Mouse (Mus musculus) neural tube, embryonic 11.5 days (tissue): ENCODE data around the gene 5730480H06Rik. TPM values are rescaled to one million over a fixed set of nuclear protein-coding genes. Genes with fewer than 3 reads are reported as not detected.

Source experiments
- ATAC-seq: fragments of 200-750 bp; cut with Nextera tagmentation; 2 replicates; pipeline ENCODE4 v1.8.0; 2017; ENCODE audit warnings: moderate number of reproducible peaks, mild to moderate bottlenecking, moderate TSS enrichment, moderate library complexity; ENCODE audit not compliant: insufficient read depth, low FRiP score, low TSS enrichment
- DNase-seq: peaks from one replicate; pipeline ENCODE4 v3.0.0-alpha.2; 2015; ENCODE audit warnings: low spot score
- H3K27ac ChIP-seq: fragments of 300-500 bp; sonication (generic); 2 replicates; pipeline ENCODE4 v1.5.1; 2014; ENCODE audit warnings: low read depth, mild to moderate bottlenecking, low read length
- H3K27me3 ChIP-seq: fragments of 300-500 bp; sonication (generic); 2 replicates; pipeline ENCODE4 v1.6.1; 2014; ENCODE audit warnings: mild to moderate bottlenecking, low read length, mixed read lengths; ENCODE audit not compliant: control insufficient read depth, insufficient read depth
- H3K36me3 ChIP-seq: fragments of 300-500 bp; sonication (generic); 2 replicates; pipeline ENCODE4 v1.6.1; 2014; ENCODE audit warnings: mild to moderate bottlenecking, low read length, moderate library complexity, mixed read lengths; ENCODE audit not compliant: control insufficient read depth, insufficient read depth
- H3K4me1 ChIP-seq: fragments of 300-500 bp; sonication (generic); 2 replicates; pipeline ENCODE4 v1.6.1; 2014; ENCODE audit warnings: low read length, mixed read lengths; ENCODE audit not compliant: control insufficient read depth, insufficient read depth
- H3K4me2 ChIP-seq: fragments of 300-500 bp; sonication (generic); 2 replicates; pipeline ENCODE4 v1.6.1; 2014; ENCODE audit warnings: low read depth, mild to moderate bottlenecking, moderate library complexity
- H3K4me3 ChIP-seq: fragments of 300-500 bp; sonication (generic); 2 replicates; pipeline ENCODE4 v1.5.1; 2014; ENCODE audit warnings: low read depth, low read length
- H3K9ac ChIP-seq: fragments of 300-500 bp; sonication (generic); 2 replicates; pipeline ENCODE4 v1.6.1; 2014; ENCODE audit warnings: mild to moderate bottlenecking, low read length
- H3K9me3 ChIP-seq: fragments of 300-500 bp; sonication (generic); 2 replicates; pipeline ENCODE4 v1.6.1; 2016; ENCODE audit warnings: low read length; ENCODE audit not compliant: control insufficient read depth
- WGBS: fragments of 180-500 bp; shearing (Covaris S2); extraction: QIAGEN DNeasy Blood & Tissue Kit; methylation state at CpG from one replicate; pipeline ENCODE4 v1.1.7; 2014; 5-methylcytosine and 5-hydroxymethylcytosine counted together
- polyA plus RNA-seq: library from polyadenylated mRNA; unstranded; fragments of >200 nt; fragmentation: Nextera tagmentation; extraction: Ambion mirVana; gene quantifications from 2 replicates; pipeline ENCODE4 v1.2.1, GENCODE M21; 2014

5730480H06Rik gene
- polyA plus RNA-seq, 1 experiment from 2014 or later = 25.1 TPM

- DNase-seq (peak; percentile 13), ATAC-seq (peak; percentile 58; the same call in 1 of the 2 replicates)
- no peaks in the 10 kb centered on the region for H3K9me3 ChIP-seq
- no peaks in the 10 kb centered on the region for H3K27me3 ChIP-seq
- H3K4me2 ChIP-seq = no peak overlapping the region
- no peak overlapping the region for H3K27ac ChIP-seq
- H3K36me3 ChIP-seq = no peaks in the 10 kb centered on the region
- H3K9ac ChIP-seq = no peak overlapping the region
- H3K4me3 ChIP-seq = no peak overlapping the region
- WGBS = 11% methylated on average over 9 of the region's 9 CpGs
- no peaks in the 10 kb centered on the region for H3K4me1 ChIP-seq
These were observed 6.2 kb downstream of the 5730480H06Rik start for GRCm38 (mm10) chr5:48333884-48334513.

GRCm38 (mm10) chr5:48340808-48341433, 13.2 kb downstream of the 5730480H06Rik start:
- Histone ChIP-seq H3K4me3 (no peak overlapping the region), H3K4me2 (no peak overlapping the region), H3K9me3 (no peaks in the 10 kb centered on the region), H3K27me3 (no peaks in the 10 kb centered on the region), H3K27ac (no peak overlapping the region), H3K9ac (no peak overlapping the region), H3K36me3 (no peaks in the 10 kb centered on the region), H3K4me1 (no peaks in the 10 kb centered on the region)
- 42% methylated on average over 7 of the region's 7 CpGs for WGBS
- no peak for DNase-seq
- ATAC-seq = no peak

- Histone ChIP-seq H3K9me3 (no peaks in the 10 kb centered on the region), H3K4me3 (no peak overlapping the region), H3K4me2 (no peak overlapping the region), H3K36me3 (no peaks in the 10 kb centered on the region), H3K27ac (no peak overlapping the region), H3K4me1 (no peaks in the 10 kb centered on the region), H3K27me3 (no peaks in the 10 kb centered on the region), H3K9ac (no peak overlapping the region)
- 56% methylated on average over 5 of the region's 5 CpGs for WGBS
- ATAC-seq (0 out of 2 replicates have a peak, but pooled peaks have one; percentile 68), DNase-seq (no peak)
These were observed 17.6 kb downstream of the 5730480H06Rik start for GRCm38 (mm10) chr5:48345095-48345982.

- no peak overlapping the region for H3K4me3 ChIP-seq
- H3K27me3 ChIP-seq = no peaks in the 10 kb centered on the region
- no peak overlapping the region for H3K4me2 ChIP-seq
- ATAC-seq (0 out of 2 replicates have a peak, but pooled peaks have one; percentile 31), DNase-seq (no peak)
- H3K27ac ChIP-seq = no peak overlapping the region
- no peaks in the 10 kb centered on the region for H3K36me3 ChIP-seq
- no peaks in the 10 kb centered on the region for H3K9me3 ChIP-seq
- H3K9ac ChIP-seq = no peak overlapping the region
- no peaks in the 10 kb centered on the region for H3K4me1 ChIP-seq
- 94% methylated on average over 2 of the region's 2 CpGs for WGBS
These were observed 18.4 kb downstream of the 5730480H06Rik start for GRCm38 (mm10) chr5:48345983-48346648.

GRCm38 (mm10) chr5:48349309-48349708, 21.6 kb downstream of the 5730480H06Rik start:
- H3K36me3 ChIP-seq = no peaks in the 10 kb centered on the region
- H3K27me3 ChIP-seq = no peaks in the 10 kb centered on the region
- H3K4me1 ChIP-seq = no peaks in the 10 kb centered on the region
- 78% methylated on average over 1 of the region's 1 CpGs for WGBS
- no peak for DNase-seq
- H3K27ac ChIP-seq = no peak overlapping the region
- no peaks in the 10 kb centered on the region for H3K9me3 ChIP-seq
- H3K9ac ChIP-seq = no peak overlapping the region
- no peak overlapping the region for H3K4me2 ChIP-seq
- ATAC-seq = no peak
- H3K4me3 ChIP-seq = no peak overlapping the region

GRCm38 (mm10) chr5:48371890-48372766, 44.4 kb downstream of the 5730480H06Rik start:
- Histone ChIP-seq H3K36me3 (no peaks in the 10 kb centered on the region), H3K4me2 (peak overlapping the region; percentile 56), H3K27ac (no peak overlapping the region), H3K9me3 (no peaks in the 10 kb centered on the region), H3K27me3 (no peaks in the 10 kb centered on the region), H3K4me3 (peak overlapping the region; percentile 70), H3K9ac (peak overlapping the region; percentile 63), H3K4me1 (no peaks in the 10 kb centered on the region)
- WGBS = under 1% methylated on average over 41 of the region's 44 CpGs
- peak; percentile 100 for ATAC-seq
- peak; percentile 96 for DNase-seq

- ATAC-seq (no peak), DNase-seq (peak; percentile 55)
- no peak overlapping the region for H3K4me3 ChIP-seq
- no peaks in the 10 kb centered on the region for H3K27me3 ChIP-seq
- no peaks in the 10 kb centered on the region for H3K36me3 ChIP-seq
- no peak overlapping the region for H3K4me2 ChIP-seq
- 63% methylated on average over 3 of the region's 3 CpGs for WGBS
- H3K9me3 ChIP-seq = no peaks in the 10 kb centered on the region
- H3K27ac ChIP-seq = no peak overlapping the region
- no peak overlapping the region for H3K9ac ChIP-seq
- H3K4me1 ChIP-seq = no peaks in the 10 kb centered on the region
These were observed 74.7 kb downstream of the 5730480H06Rik start for GRCm38 (mm10) chr5:48402497-48402896.

GRCm38 (mm10) chr5:48408276-48408675, 80.5 kb downstream of the 5730480H06Rik start:
- DNase-seq (no peak), ATAC-seq (no peak)
- 92% methylated on average over 4 of the region's 4 CpGs for WGBS
- Histone ChIP-seq H3K27ac (no peak overlapping the region), H3K9ac (no peak overlapping the region), H3K27me3 (no peaks in the 10 kb centered on the region), H3K9me3 (no peaks in the 10 kb centered on the region), H3K36me3 (no peaks in the 10 kb centered on the region), H3K4me2 (no peak overlapping the region), H3K4me1 (no peaks in the 10 kb centered on the region), H3K4me3 (no peak overlapping the region)
